Mouse (Mus musculus): ENCODE data around the gene Tacc2.

GRCm38 (mm10) chr7:130636274-130636673 is 59.0 kb downstream of the Tacc2 start:
- no peak for TF ChIP-seq CTCF (IDR thresholded peaks at IDR 0.05)
- no peak; the same call in 1 of the 2 replicates for TF ChIP-seq EP300 (IDR thresholded peaks at IDR 0.05)
